In the genomic region with DNA sequence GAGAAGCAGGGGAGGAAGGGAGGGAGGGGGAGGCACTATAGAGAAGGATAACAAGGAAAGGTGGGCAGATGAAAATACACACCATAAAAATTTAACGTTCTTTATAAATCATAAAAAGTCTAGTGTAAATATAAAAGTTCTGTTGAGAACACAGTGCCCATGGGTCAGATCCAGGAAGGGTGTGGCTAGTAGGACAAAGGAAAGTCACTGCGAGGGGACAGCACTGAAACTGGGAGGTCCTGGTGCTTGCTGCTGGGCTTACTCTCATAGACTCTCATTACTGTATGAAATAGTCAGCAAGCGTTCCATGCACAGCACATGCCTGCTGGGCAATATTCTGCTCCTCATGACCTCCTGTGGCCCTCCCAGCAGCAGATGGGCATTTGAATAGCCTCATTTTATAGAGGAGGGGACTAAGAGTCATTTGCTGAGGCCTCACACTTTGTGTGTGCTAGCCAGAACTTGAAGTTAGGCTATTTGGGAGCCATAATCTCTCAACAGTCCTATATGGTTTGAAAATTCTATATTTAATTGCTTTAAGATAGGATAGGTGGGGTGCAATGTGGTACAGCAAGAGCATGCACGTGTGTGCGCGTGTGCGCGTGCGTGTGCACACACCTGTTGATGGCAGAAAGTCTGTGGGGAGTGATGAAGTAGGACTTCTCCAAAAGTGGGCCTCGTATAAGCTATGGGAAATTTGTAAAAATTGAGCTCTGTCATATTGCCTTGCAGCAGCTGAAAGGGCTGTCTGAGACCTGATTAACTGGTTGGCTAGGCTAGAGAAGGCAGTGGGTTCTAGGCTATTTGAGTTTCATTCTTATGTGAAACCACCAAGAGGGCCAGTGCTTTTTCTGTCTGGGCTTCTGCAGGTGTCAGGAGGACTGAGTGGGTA, we compare ENCODE assay signal across 18 mouse cellular contexts. TPM values are rescaled to one million over a fixed set of nuclear protein-coding genes. Genes with fewer than 3 reads are reported as not detected.
DNase-seq lines count a peak whose midpoint lies in the region; ATAC-seq and TF ChIP-seq lines count a peak whose summit lies in the region.
"Had no signal": no experiment of that assay in that cellular context is flagged by ENCODE, and none has a peak within 500 bp of the region (broad histone marks: within the 10 kb centered on the region; RNA-seq: fewer than 3 reads in every experiment).

No protein-coding gene starts in this region.

- peak in 1 of 2 experiments; percentile 29 for DNase-seq in heart, adult 2 months
- DNase-seq in midbrain, embryonic 10.5 days (ENCODE audit: low spot score), result no peak
- no peak for DNase-seq in midbrain, embryonic 14.5 days
- DNase-seq in embryo, embryonic 11 days, result no peak
- no peak for DNase-seq in ovary, postnatal 36 days (ENCODE audit: low spot score)
- DNase-seq: adrenal gland, adult 8-10 months; cerebellum, adult 11 months; gastrocnemius, postnatal 14 days had no signal

- peak overlapping the region; percentile 90 for H3K27ac ChIP-seq in heart, adult 2 months
- no peak overlapping the region for H3K27ac ChIP-seq in heart, embryonic 11.5 days (ENCODE audit: low read depth, low read length)
- H3K27ac ChIP-seq in midbrain, embryonic 10.5 days (replicated peaks), result 0 out of 2 replicates have a peak overlapping the region, but pooled peaks have one; percentile 28
- no peak overlapping the region for H3K27ac ChIP-seq in midbrain, embryonic 14.5 days (replicated peaks; ENCODE audit: low read depth, low read length)
- H3K27ac ChIP-seq in lung, embryonic 16.5 days (ENCODE audit: low read length), result peak overlapping the region; percentile 43; the same call in 1 of the 2 replicates
- H3K27ac ChIP-seq in hindbrain, embryonic 12.5 days, result no peak overlapping the region
- H3K27ac ChIP-seq: forebrain, embryonic 12.5 days; limb, embryonic 10.5 days had no signal

- H3K4me2 ChIP-seq in heart, embryonic 11.5 days, result no peak overlapping the region
- no peak overlapping the region for H3K4me2 ChIP-seq in midbrain, embryonic 14.5 days (ENCODE audit: low read length)
- H3K4me2 ChIP-seq in lung, embryonic 16.5 days (ENCODE audit: low read depth, low read length), result no peak overlapping the region
- H3K4me2 ChIP-seq in hindbrain, embryonic 12.5 days (replicated peaks), result no peak overlapping the region
- H3K4me2 ChIP-seq: forebrain, embryonic 12.5 days had no signal

- no peak for ATAC-seq in heart, embryonic 11.5 days (replicated peaks; ENCODE audit: insufficient number of reproducible peaks, low FRiP score, low TSS enrichment)
- no peak for ATAC-seq in midbrain, embryonic 14.5 days (ENCODE audit: low FRiP score, low TSS enrichment)
- ATAC-seq in lung, embryonic 16.5 days (ENCODE audit: low read depth), result no peak
- no peak for ATAC-seq in hindbrain, embryonic 12.5 days (ENCODE audit: low FRiP score)

- no peak for TF ChIP-seq EP300 in heart, adult 2 months (IDR thresholded peaks at IDR 0.05; ENCODE audit: insufficient read depth, low read depth, low read length)

- 75% methylated on average over 10 of the region's 10 CpGs for WGBS in heart, adult 2 months
- WGBS in heart, embryonic 11.5 days (ENCODE audit: insufficient replicate concordance), result 83% methylated on average over 10 of the region's 10 CpGs
- 92% methylated on average over 10 of the region's 10 CpGs for WGBS in midbrain, embryonic 10.5 days
- WGBS in midbrain, embryonic 14.5 days, result 90% methylated on average over 10 of the region's 10 CpGs
- 79% methylated on average over 10 of the region's 10 CpGs for WGBS in lung, embryonic 16.5 days
- 89% methylated on average over 10 of the region's 10 CpGs for WGBS in hindbrain, embryonic 12.5 days

- H3K4me3 ChIP-seq in heart, adult 2 months, result no peak overlapping the region
- no peak overlapping the region for H3K4me3 ChIP-seq in heart, embryonic 11.5 days (ENCODE audit: low read depth, low read length)
- H3K4me3 ChIP-seq in midbrain, embryonic 10.5 days, result no peak overlapping the region
- no peak overlapping the region for H3K4me3 ChIP-seq in midbrain, embryonic 14.5 days (replicated peaks; ENCODE audit: low read depth, low read length)
- H3K4me3 ChIP-seq in lung, embryonic 16.5 days (ENCODE audit: low read length), result no peak overlapping the region
- no peak overlapping the region for H3K4me3 ChIP-seq in hindbrain, embryonic 12.5 days
- H3K4me3 ChIP-seq: forebrain, embryonic 12.5 days; hindbrain, embryonic 10.5 days; limb, embryonic 10.5 days had no signal

- no peak for TF ChIP-seq CTCF in heart, adult 2 months (IDR thresholded peaks at IDR 0.05)

- peak; percentile 26; the same call in 1 of the 2 replicates for TF ChIP-seq POLR2A in heart, adult 2 months (IDR thresholded peaks at IDR 0.05; ENCODE audit: insufficient read depth, low read depth, low read length)

- no peaks in the 10 kb centered on the region for H3K9me3 ChIP-seq in heart, embryonic 11.5 days (replicated peaks; ENCODE audit: control insufficient read depth, low read length)
- H3K9me3 ChIP-seq in midbrain, embryonic 10.5 days (replicated peaks), result no peaks in the 10 kb centered on the region
- H3K9me3 ChIP-seq in midbrain, embryonic 14.5 days (ENCODE audit: control insufficient read depth, low read length), result no peaks in the 10 kb centered on the region
- H3K9me3 ChIP-seq in lung, embryonic 16.5 days (ENCODE audit: control insufficient read depth, low read length), result no peaks in the 10 kb centered on the region
- no peaks in the 10 kb centered on the region for H3K9me3 ChIP-seq in hindbrain, embryonic 12.5 days (replicated peaks)
- H3K9me3 ChIP-seq: forebrain, embryonic 12.5 days; hindbrain, embryonic 10.5 days; limb, embryonic 10.5 days had no signal

- peaks cover 8% of the 10 kb centered on the region for H3K36me3 ChIP-seq in heart, adult 2 months (ENCODE audit: control insufficient read depth, insufficient read depth, low read length)
- H3K36me3 ChIP-seq in heart, embryonic 11.5 days (ENCODE audit: control insufficient read depth, insufficient read depth, low read length), result no peaks in the 10 kb centered on the region
- no peaks in the 10 kb centered on the region for H3K36me3 ChIP-seq in midbrain, embryonic 10.5 days
- no peaks in the 10 kb centered on the region for H3K36me3 ChIP-seq in midbrain, embryonic 14.5 days (ENCODE audit: control insufficient read depth, insufficient read depth, low read length)
- H3K36me3 ChIP-seq in lung, embryonic 16.5 days (ENCODE audit: control insufficient read depth, insufficient read depth, low read length), result no peaks in the 10 kb centered on the region
- H3K36me3 ChIP-seq in hindbrain, embryonic 12.5 days, result no peaks in the 10 kb centered on the region
- H3K36me3 ChIP-seq: forebrain, embryonic 12.5 days; hindbrain, embryonic 10.5 days; limb, embryonic 10.5 days had no signal

- no peaks in the 10 kb centered on the region for H3K27me3 ChIP-seq in heart, adult 2 months (ENCODE audit: control insufficient read depth, insufficient read depth, low read length)
- H3K27me3 ChIP-seq in heart, embryonic 11.5 days (ENCODE audit: control insufficient read depth, insufficient read depth, low read length), result no peaks in the 10 kb centered on the region
- H3K27me3 ChIP-seq in midbrain, embryonic 10.5 days (ENCODE audit: low read depth, poor library complexity, severe bottlenecking), result no peaks in the 10 kb centered on the region
- no peaks in the 10 kb centered on the region for H3K27me3 ChIP-seq in midbrain, embryonic 14.5 days (ENCODE audit: control insufficient read depth, insufficient read depth, low read length)
- no peaks in the 10 kb centered on the region for H3K27me3 ChIP-seq in lung, embryonic 16.5 days (ENCODE audit: control insufficient read depth, insufficient read depth, low read depth, low read length)
- no peaks in the 10 kb centered on the region for H3K27me3 ChIP-seq in hindbrain, embryonic 12.5 days
- H3K27me3 ChIP-seq: forebrain, embryonic 12.5 days had no signal

- H3K9ac ChIP-seq in heart, adult 2 months (ENCODE audit: low read depth, low read length), result no peak overlapping the region
- no peak overlapping the region for H3K9ac ChIP-seq in heart, embryonic 11.5 days (ENCODE audit: low read depth, low read length)
- no peak overlapping the region for H3K9ac ChIP-seq in midbrain, embryonic 14.5 days (replicated peaks; ENCODE audit: low read length)
- no peak overlapping the region for H3K9ac ChIP-seq in lung, embryonic 16.5 days (ENCODE audit: low read length)
- H3K9ac ChIP-seq in hindbrain, embryonic 12.5 days, result no peak overlapping the region; the same call in 1 of the 2 replicates
- H3K9ac ChIP-seq: forebrain, embryonic 12.5 days had no signal

- H3K79me2 ChIP-seq in heart, adult 2 months (replicated peaks; ENCODE audit: control insufficient read depth, insufficient read depth, low read length), result no peaks in the 10 kb centered on the region

- intact Hi-C loops in heart, adult 2 months (cut with DNase I), result no loop called here

- H3K4me1 ChIP-seq in heart, adult 2 months (ENCODE audit: control insufficient read depth, insufficient read depth, low read length), result peaks cover 36% of the 10 kb centered on the region
- H3K4me1 ChIP-seq in heart, embryonic 11.5 days (ENCODE audit: control insufficient read depth, insufficient read depth, low read length), result no peaks in the 10 kb centered on the region
- peaks cover 15% of the 10 kb centered on the region for H3K4me1 ChIP-seq in midbrain, embryonic 10.5 days
- H3K4me1 ChIP-seq in midbrain, embryonic 14.5 days (ENCODE audit: control insufficient read depth, insufficient read depth, low read length), result peaks cover 3% of the 10 kb centered on the region; the same call in 1 of the 2 replicates
- H3K4me1 ChIP-seq in lung, embryonic 16.5 days (replicated peaks; ENCODE audit: control insufficient read depth, insufficient read depth, low read length), result peaks cover 29% of the 10 kb centered on the region
- peaks cover 13% of the 10 kb centered on the region for H3K4me1 ChIP-seq in hindbrain, embryonic 12.5 days

RNA-seq across cellular contexts. Expression of gene Cxcl17, which starts 22.2 kb away (rescaled TPM):
- not detected for total RNA-seq in heart, adult 2 months (2021)
- 8.1 TPM in 1 of 2 replicates, not detected in the other for polyA plus RNA-seq in heart, adult 2 months (2012; rRNA removed)
- polyA plus RNA-seq in heart, embryonic 11.5 days (2014; fragmentation: Nextera tagmentation; extraction: Ambion mirVana), result not detected in 2 replicates
- polyA plus RNA-seq in midbrain, embryonic 10.5 days (2016; fragmentation: Nextera tagmentation; extraction: Ambion mirVana), result 0.31 and 0.37 TPM in 2 replicates
- polyA plus RNA-seq in midbrain, embryonic 14.5 days (2014; fragmentation: Nextera tagmentation; extraction: Ambion mirVana), result 0.29 TPM in 1 of 2 replicates, not detected in the other
- polyA plus RNA-seq in lung, embryonic 16.5 days (2015; fragmentation: Nextera tagmentation; extraction: Ambion mirVana), result 0.49 TPM in 1 of 2 replicates, not detected in the other
- polyA plus RNA-seq in hindbrain, embryonic 12.5 days (2016; fragmentation: Nextera tagmentation; extraction: Ambion mirVana), result 0.30 and 0.43 TPM in 2 replicates
- total RNA-seq: adrenal gland, adult 8-10 months; gastrocnemius, postnatal 14 days; layer of hippocampus, adult 18-20 months; megakaryocyte, adult 5-6 weeks had no signal
- polyA plus RNA-seq: embryonic facial prominence, embryonic 11.5 days; testis, adult 2 months had no signal

RNA-seq across cellular contexts. Expression of gene Lipe, which starts 36.4 kb away (rescaled TPM):
- total RNA-seq in heart, adult 2 months (2021), result 10 to 100 TPM; 42.7 to 44.1 TPM
- 63.0 and 97.8 TPM in 2 replicates for polyA plus RNA-seq in heart, adult 2 months (2012; rRNA removed)
- 1.6 and 2.1 TPM in 2 replicates for polyA plus RNA-seq in heart, embryonic 11.5 days (2014; fragmentation: Nextera tagmentation; extraction: Ambion mirVana)
- polyA plus RNA-seq in midbrain, embryonic 10.5 days (2016; fragmentation: Nextera tagmentation; extraction: Ambion mirVana), result 4.7 and 7.0 TPM in 2 replicates
- 3.8 and 9.2 TPM in 2 replicates for polyA plus RNA-seq in midbrain, embryonic 14.5 days (2014; fragmentation: Nextera tagmentation; extraction: Ambion mirVana)
- 9.4 and 11.4 TPM in 2 replicates for polyA plus RNA-seq in lung, embryonic 16.5 days (2015; fragmentation: Nextera tagmentation; extraction: Ambion mirVana)
- polyA plus RNA-seq in hindbrain, embryonic 12.5 days (2016; fragmentation: Nextera tagmentation; extraction: Ambion mirVana), result 7.8 and 9.4 TPM in 2 replicates

RNA-seq across cellular contexts. Expression of gene Ceacam1, which starts 42.5 kb away (rescaled TPM):
- 10 to 100 TPM; 13.5 to 14.6 TPM for total RNA-seq in heart, adult 2 months (2021)
- polyA plus RNA-seq in heart, adult 2 months (2012; rRNA removed), result 9.8 and 17.3 TPM in 2 replicates
- 1.9 and 2.3 TPM in 2 replicates for polyA plus RNA-seq in heart, embryonic 11.5 days (2014; fragmentation: Nextera tagmentation; extraction: Ambion mirVana)
- 0.53 and 0.61 TPM in 2 replicates for polyA plus RNA-seq in midbrain, embryonic 10.5 days (2016; fragmentation: Nextera tagmentation; extraction: Ambion mirVana)
- 0.24 and 0.63 TPM in 2 replicates for polyA plus RNA-seq in midbrain, embryonic 14.5 days (2014; fragmentation: Nextera tagmentation; extraction: Ambion mirVana)
- 7.3 TPM in 2 replicates for polyA plus RNA-seq in lung, embryonic 16.5 days (2015; fragmentation: Nextera tagmentation; extraction: Ambion mirVana)
- 0.81 and 1.8 TPM in 2 replicates for polyA plus RNA-seq in hindbrain, embryonic 12.5 days (2016; fragmentation: Nextera tagmentation; extraction: Ambion mirVana)

Comparison
In these comparisons a context has a peak if more than half of its experiments do, and no peak if none do; other contexts are left out.
1. H3K27ac ChIP-seq: peak in heart, adult 2 months (single experiment), midbrain, embryonic 10.5 days (single experiment) and lung, embryonic 16.5 days (single experiment); none in heart, embryonic 11.5 days (single experiment), midbrain, embryonic 14.5 days (single experiment) and hindbrain, embryonic 12.5 days (single experiment).